ENCODE assay signal across 7 mouse cellular contexts in genomic region chr3:142700442-142701322, GRCm38 (mm10). TPM values are rescaled to one million over a fixed set of nuclear protein-coding genes. Genes with fewer than 3 reads are reported as not detected.
A peak's percentile ranks its signal among the peaks of the same experiment; 100 is the strongest.
DNase-seq lines count a peak whose midpoint lies in the region; ATAC-seq lines count a peak whose summit lies in the region.

Gene Kyat3 (plus strand): TSS chr3:142701051.

- peak within 1 kb of the TSS; percentile 52 for H3K27ac ChIP-seq in embryonic facial prominence, embryonic 12.5 days
- peak within 1 kb of the TSS; percentile 49; the same call in 1 of the 2 replicates for H3K27ac ChIP-seq in limb, embryonic 11.5 days (replicated peaks; ENCODE audit: low read depth, low read length)
- H3K27ac ChIP-seq in midbrain, embryonic 14.5 days (replicated peaks; ENCODE audit: low read depth, low read length) = no peak within 1 kb of the TSS

- no peaks in the 10 kb centered on the region for H3K36me3 ChIP-seq in embryonic facial prominence, embryonic 12.5 days
- no peaks in the 10 kb centered on the region for H3K36me3 ChIP-seq in limb, embryonic 11.5 days (ENCODE audit: control insufficient read depth, insufficient read depth, low read length)
- no peaks in the 10 kb centered on the region for H3K36me3 ChIP-seq in midbrain, embryonic 14.5 days (ENCODE audit: control insufficient read depth, insufficient read depth, low read length)

- under 1% methylated on average over 48 of the region's 48 CpGs for WGBS in embryonic facial prominence, embryonic 12.5 days
- under 1% methylated on average over 48 of the region's 48 CpGs for WGBS in limb, embryonic 11.5 days
- under 1% methylated on average over 48 of the region's 48 CpGs for WGBS in midbrain, embryonic 14.5 days

- H3K4me3 ChIP-seq in embryonic facial prominence, embryonic 12.5 days = peak within 1 kb of the TSS; percentile 54
- H3K4me3 ChIP-seq in limb, embryonic 11.5 days (ENCODE audit: low read depth, low read length) = peak within 1 kb of the TSS; percentile 49
- peak within 1 kb of the TSS; percentile 48 for H3K4me3 ChIP-seq in midbrain, embryonic 14.5 days (replicated peaks; ENCODE audit: low read depth, low read length)

- DNase-seq in adrenal gland, postnatal 14 days = peak; percentile 96
- DNase-seq in heart, adult 11 months = peak; percentile 100
- DNase-seq in kidney, adult 18-20 months = peak; percentile 97
- DNase-seq in limb, embryonic 11.5 days (ENCODE audit: low spot score) = peak; percentile 91
- peak; percentile 94 for DNase-seq in midbrain, embryonic 14.5 days
- DNase-seq in spleen, adult 18-20 months = peak; percentile 70 to 73

- H3K27me3 ChIP-seq in embryonic facial prominence, embryonic 12.5 days = peaks cover 4% of the 10 kb centered on the region; the same call in 1 of the 2 replicates
- no peaks in the 10 kb centered on the region for H3K27me3 ChIP-seq in limb, embryonic 11.5 days (ENCODE audit: control insufficient read depth, insufficient read depth, low read length)
- H3K27me3 ChIP-seq in midbrain, embryonic 14.5 days (ENCODE audit: control insufficient read depth, insufficient read depth, low read length) = peaks cover 9% of the 10 kb centered on the region; the same call in 1 of the 2 replicates

- peak within 1 kb of the TSS; percentile 77 for H3K4me2 ChIP-seq in embryonic facial prominence, embryonic 12.5 days (replicated peaks)
- H3K4me2 ChIP-seq in limb, embryonic 11.5 days (ENCODE audit: low read depth, severe bottlenecking) = peak within 1 kb of the TSS; percentile 75
- H3K4me2 ChIP-seq in midbrain, embryonic 14.5 days (ENCODE audit: low read length) = peak within 1 kb of the TSS; percentile 74

- no peaks in the 10 kb centered on the region for H3K9me3 ChIP-seq in embryonic facial prominence, embryonic 12.5 days
- no peaks in the 10 kb centered on the region for H3K9me3 ChIP-seq in limb, embryonic 11.5 days (ENCODE audit: control insufficient read depth, low read length)
- H3K9me3 ChIP-seq in midbrain, embryonic 14.5 days (ENCODE audit: control insufficient read depth, low read length) = no peaks in the 10 kb centered on the region

- ATAC-seq in embryonic facial prominence, embryonic 12.5 days (ENCODE audit: insufficient number of reproducible peaks, insufficient read depth, low FRiP score, low TSS enrichment) = peak; percentile 100
- peak; percentile 100 for ATAC-seq in limb, embryonic 11.5 days (ENCODE audit: insufficient number of reproducible peaks, low FRiP score, low TSS enrichment, low read depth)
- ATAC-seq in midbrain, embryonic 14.5 days (ENCODE audit: low FRiP score, low TSS enrichment) = peak; percentile 99

- peaks cover 11% of the 10 kb centered on the region for H3K4me1 ChIP-seq in embryonic facial prominence, embryonic 12.5 days
- no peaks in the 10 kb centered on the region for H3K4me1 ChIP-seq in limb, embryonic 11.5 days (ENCODE audit: control insufficient read depth, insufficient read depth, low read length)
- peaks cover 5% of the 10 kb centered on the region; the same call in 1 of the 2 replicates for H3K4me1 ChIP-seq in midbrain, embryonic 14.5 days (ENCODE audit: control insufficient read depth, insufficient read depth, low read length)

- peak within 1 kb of the TSS; percentile 42 for H3K9ac ChIP-seq in embryonic facial prominence, embryonic 12.5 days
- H3K9ac ChIP-seq in limb, embryonic 11.5 days (ENCODE audit: low read length) = peak within 1 kb of the TSS; percentile 64
- peak within 1 kb of the TSS; percentile 54 for H3K9ac ChIP-seq in midbrain, embryonic 14.5 days (replicated peaks; ENCODE audit: low read length)

RNA-seq across cellular contexts. Expression of gene Kyat3, which starts in this region (rescaled TPM):
- 32.6 and 41.8 TPM in 2 replicates for total RNA-seq in adrenal gland, postnatal 14 days (2021)
- polyA plus RNA-seq in embryonic facial prominence, embryonic 12.5 days (2016; fragmentation: Nextera tagmentation; extraction: Ambion mirVana) = 19.1 and 22.0 TPM in 2 replicates
- 12.0 and 13.5 TPM in 2 replicates for polyA plus RNA-seq in limb, embryonic 11.5 days (2014; fragmentation: Nextera tagmentation; extraction: Ambion mirVana)
- polyA plus RNA-seq in midbrain, embryonic 14.5 days (2014; fragmentation: Nextera tagmentation; extraction: Ambion mirVana) = 2.7 and 4.2 TPM in 2 replicates
